Mouse (Mus musculus): ENCODE measurements around the gene Mdp1. TPM values are rescaled to one million over a fixed set of nuclear protein-coding genes. Genes with fewer than 3 reads are reported as not detected.
A peak's percentile ranks its signal among the peaks of the same experiment; 100 is the strongest.

Mdp1 gene
- polyA plus RNA-seq, 1 experiment = 50.4 TPM

- WGBS = 92% methylated on average over 5 of the region's 5 CpGs
- no peak for TF ChIP-seq CTCF (IDR thresholded peaks at IDR 0.05; ENCODE audit: control insufficient read depth, insufficient read depth, low read length)
- no peak for TF ChIP-seq POLR2A (IDR thresholded peaks at IDR 0.05; ENCODE audit: borderline replicate concordance, control insufficient read depth, low read depth, low read length)
- Histone ChIP-seq H3K27ac (ENCODE audit: control insufficient read depth, insufficient read depth, low read depth, low read length, poor library complexity) (no peak overlapping the region), H3K4me1 (ENCODE audit: control insufficient read depth, insufficient read depth, low read length) (no peaks in the 10 kb centered on the region), H3K4me3 (replicated peaks; ENCODE audit: control insufficient read depth, low read depth, low read length) (no peak overlapping the region)
These were observed 2.3 kb downstream of the Mdp1 start for GRCm38 (mm10) chr14:55658011-55658410.

- 75% methylated on average over 3 of the region's 3 CpGs for WGBS
- Histone ChIP-seq H3K4me3 (replicated peaks; ENCODE audit: control insufficient read depth, low read depth, low read length) (no peak overlapping the region), H3K27ac (ENCODE audit: control insufficient read depth, insufficient read depth, low read depth, low read length, poor library complexity) (no peak overlapping the region), H3K4me1 (ENCODE audit: control insufficient read depth, insufficient read depth, low read length) (no peaks in the 10 kb centered on the region)
- TF ChIP-seq CTCF (IDR thresholded peaks at IDR 0.05; ENCODE audit: control insufficient read depth, insufficient read depth, low read length) = no peak
- TF ChIP-seq POLR2A (IDR thresholded peaks at IDR 0.05; ENCODE audit: borderline replicate concordance, control insufficient read depth, low read depth, low read length) = no peak
These were observed 3.4 kb downstream of the Mdp1 start for GRCm38 (mm10) chr14:55656935-55657334.

DNA sequence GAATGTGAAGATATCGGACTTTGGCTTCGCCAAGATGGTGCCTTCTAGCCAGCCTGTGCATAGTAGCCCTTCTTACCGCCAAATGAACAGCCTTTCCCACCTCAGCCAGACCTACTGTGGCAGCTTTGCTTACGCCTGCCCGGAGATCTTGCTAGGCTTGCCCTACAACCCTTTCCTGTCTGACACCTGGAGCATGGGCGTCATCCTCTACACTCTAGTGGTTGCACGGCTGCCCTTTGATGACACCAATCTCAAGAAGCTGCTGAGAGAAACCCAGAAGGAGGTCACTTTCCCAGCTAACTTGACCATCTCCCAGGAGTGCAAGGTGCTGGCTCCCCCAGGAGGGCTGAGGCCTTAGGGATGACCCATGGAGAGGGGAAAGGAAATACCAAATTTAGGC is 8.8 kb downstream of the Mdp1 start:
- no peaks in the 10 kb centered on the region for H3K4me1 ChIP-seq (ENCODE audit: control insufficient read depth, insufficient read depth, low read length)
- WGBS = 81% methylated on average over 7 of the region's 7 CpGs
- H3K27ac ChIP-seq (ENCODE audit: control insufficient read depth, insufficient read depth, low read depth, low read length, poor library complexity) = no peak overlapping the region
- H3K4me3 ChIP-seq (replicated peaks; ENCODE audit: control insufficient read depth, low read depth, low read length) = no peak overlapping the region
- no peak for TF ChIP-seq CTCF (IDR thresholded peaks at IDR 0.05; ENCODE audit: control insufficient read depth, insufficient read depth, low read length)

GRCm38 (mm10) chr14:55649884-55650283 is 10.4 kb downstream of the Mdp1 start, which contains the start of gene Tssk4:
Gene Tssk4, plus strand, starts transcription at chr14:55650184.
- 81% methylated on average over 2 of the region's 2 CpGs for WGBS
- Histone ChIP-seq H3K4me3 (replicated peaks; ENCODE audit: control insufficient read depth, low read depth, low read length) (no peak within 1 kb of the TSS), H3K4me1 (ENCODE audit: control insufficient read depth, insufficient read depth, low read length) (no peaks in the 10 kb centered on the region), H3K27ac (ENCODE audit: control insufficient read depth, insufficient read depth, low read depth, low read length, poor library complexity) (no peak within 1 kb of the TSS)
- no peak for TF ChIP-seq POLR2A (IDR thresholded peaks at IDR 0.05; ENCODE audit: borderline replicate concordance, control insufficient read depth, low read depth, low read length)
- TF ChIP-seq CTCF (IDR thresholded peaks at IDR 0.05; ENCODE audit: control insufficient read depth, insufficient read depth, low read length) = no peak

DNA sequence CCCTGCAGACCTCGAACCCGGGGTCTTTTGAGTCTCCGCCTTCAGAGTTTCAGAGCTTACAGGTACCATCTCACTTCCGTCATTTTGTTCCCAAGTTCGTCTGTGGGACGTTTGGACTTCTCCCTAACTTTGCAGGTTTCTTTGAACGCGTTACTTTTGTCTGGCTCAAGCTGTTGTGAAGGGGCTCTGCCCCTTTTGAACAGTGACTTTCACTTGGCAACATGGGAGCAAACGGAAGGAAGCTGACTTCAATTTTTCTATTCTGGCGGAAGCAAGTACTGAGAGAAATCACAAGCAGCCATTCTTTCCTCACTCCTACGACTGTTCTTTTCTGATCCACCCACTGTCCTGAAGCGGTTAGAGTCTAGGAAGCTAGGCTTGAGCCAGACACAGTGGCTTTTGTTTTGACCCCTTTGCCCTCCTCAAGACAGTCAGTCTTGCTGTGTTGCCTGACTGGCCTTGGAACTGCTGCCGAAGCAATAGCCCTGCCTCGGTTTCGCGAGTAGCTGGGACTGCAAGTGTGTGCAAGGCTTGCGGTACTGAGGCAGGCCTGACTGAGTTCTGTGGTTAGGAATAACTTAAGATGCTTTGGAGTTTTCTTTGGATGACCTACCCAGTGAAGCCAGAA is 15.9 kb downstream of the Mdp1 start:
- 3% methylated on average over 17 of the region's 17 CpGs for WGBS
- no peak for TF ChIP-seq CTCF (IDR thresholded peaks at IDR 0.05; ENCODE audit: control insufficient read depth, insufficient read depth, low read length)
- no peak for TF ChIP-seq POLR2A (IDR thresholded peaks at IDR 0.05; ENCODE audit: borderline replicate concordance, control insufficient read depth, low read depth, low read length)
- Histone ChIP-seq H3K27ac (ENCODE audit: control insufficient read depth, insufficient read depth, low read depth, low read length, poor library complexity) (0 out of 2 replicates have a peak overlapping the region, but pooled peaks have one; percentile 15), H3K4me1 (ENCODE audit: control insufficient read depth, insufficient read depth, low read length) (peaks cover 4% of the 10 kb centered on the region), H3K4me3 (replicated peaks; ENCODE audit: control insufficient read depth, low read depth, low read length) (peak overlapping the region; percentile 64)

GRCm38 (mm10) chr14:55643060-55643907 is 17.0 kb downstream of the Mdp1 start, which contains the start of gene Tm9sf1:
Gene Tm9sf1, minus strand, starts transcription at chr14:55643806.
- Histone ChIP-seq H3K4me1 (ENCODE audit: control insufficient read depth, insufficient read depth, low read length) (peaks cover 4% of the 10 kb centered on the region), H3K4me3 (replicated peaks; ENCODE audit: control insufficient read depth, low read depth, low read length) (peak within 1 kb of the TSS; percentile 97), H3K27ac (ENCODE audit: control insufficient read depth, insufficient read depth, low read depth, low read length, poor library complexity) (peak within 1 kb of the TSS; percentile 89)
- no peak; the same call in 1 of the 2 replicates for TF ChIP-seq CTCF (IDR thresholded peaks at IDR 0.05; ENCODE audit: control insufficient read depth, insufficient read depth, low read length)
- TF ChIP-seq POLR2A (IDR thresholded peaks at IDR 0.05; ENCODE audit: borderline replicate concordance, control insufficient read depth, low read depth, low read length) = peak; percentile 66; the same call in 1 of the 2 replicates
- under 1% methylated on average over 89 of the region's 89 CpGs for WGBS

DNA sequence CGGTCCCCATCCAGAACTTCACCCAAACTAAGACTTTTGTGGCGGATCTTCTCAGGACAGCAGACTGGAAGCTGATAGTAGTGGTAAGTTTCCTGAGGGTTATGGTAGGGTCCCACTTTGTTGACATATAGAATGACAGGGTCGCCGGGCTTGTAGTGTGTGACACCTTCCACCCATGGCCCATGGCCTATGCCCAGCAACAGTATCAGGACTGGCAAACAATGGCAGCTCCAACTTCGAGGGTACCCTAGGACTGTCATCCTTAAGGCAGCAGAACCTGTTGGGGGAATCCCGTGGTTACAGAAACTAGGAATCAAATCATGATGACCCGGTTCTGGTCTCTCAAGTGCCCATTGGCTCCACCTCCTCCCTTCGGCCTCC is 17.6 kb downstream of the Mdp1 start:
- Histone ChIP-seq H3K4me3 (replicated peaks; ENCODE audit: control insufficient read depth, low read depth, low read length) (peak overlapping the region; percentile 97), H3K4me1 (ENCODE audit: control insufficient read depth, insufficient read depth, low read length) (peaks cover 4% of the 10 kb centered on the region), H3K27ac (ENCODE audit: control insufficient read depth, insufficient read depth, low read depth, low read length, poor library complexity) (peak overlapping the region; percentile 89)
- TF ChIP-seq CTCF (IDR thresholded peaks at IDR 0.05; ENCODE audit: control insufficient read depth, insufficient read depth, low read length) (no peak), POLR2A (IDR thresholded peaks at IDR 0.05; ENCODE audit: borderline replicate concordance, control insufficient read depth, low read depth, low read length) (no peak)
- WGBS = 22% methylated on average over 8 of the region's 8 CpGs

- Histone ChIP-seq H3K4me3 (replicated peaks; ENCODE audit: control insufficient read depth, low read depth, low read length) (no peak overlapping the region), H3K4me1 (ENCODE audit: control insufficient read depth, insufficient read depth, low read length) (peaks cover 4% of the 10 kb centered on the region), H3K27ac (ENCODE audit: control insufficient read depth, insufficient read depth, low read depth, low read length, poor library complexity) (no peak overlapping the region)
- TF ChIP-seq POLR2A (IDR thresholded peaks at IDR 0.05; ENCODE audit: borderline replicate concordance, control insufficient read depth, low read depth, low read length) (no peak), CTCF (IDR thresholded peaks at IDR 0.05; ENCODE audit: control insufficient read depth, insufficient read depth, low read length) (no peak)
- 58% methylated on average over 13 of the region's 13 CpGs for WGBS
These were observed 19.0 kb downstream of the Mdp1 start for GRCm38 (mm10) chr14:55641291-55641690.
